Mouse (Mus musculus) heart, adult 18-20 months (tissue): Measurements from ENCODE around the gene Trim17. TPM values are rescaled to one million over a fixed set of nuclear protein-coding genes. Genes with fewer than 3 reads are reported as not detected.

Experiments used
- DNase-seq, 2 experiments: peaks; one replicate each; pipeline ENCODE4 v3.0.0; 2021 to 2022; ENCODE audit warnings: mixed read lengths in 1 of 2
- microRNA-seq, 2 experiments: library from miRNA; unstranded; fragments of <30 nt; microRNA quantifications; one replicate each; pipeline ENCODE4 v1.2.0; 2022
- total RNA-seq, 2 experiments: library from RNA; stranded (reverse); gene quantifications; 2 replicates each; pipeline ENCODE4 v1.2.3; 2021

Trim17 gene
- total RNA-seq, 2 experiments from 2014 or later, result 0.12 TPM; not detected in 1

DNA sequence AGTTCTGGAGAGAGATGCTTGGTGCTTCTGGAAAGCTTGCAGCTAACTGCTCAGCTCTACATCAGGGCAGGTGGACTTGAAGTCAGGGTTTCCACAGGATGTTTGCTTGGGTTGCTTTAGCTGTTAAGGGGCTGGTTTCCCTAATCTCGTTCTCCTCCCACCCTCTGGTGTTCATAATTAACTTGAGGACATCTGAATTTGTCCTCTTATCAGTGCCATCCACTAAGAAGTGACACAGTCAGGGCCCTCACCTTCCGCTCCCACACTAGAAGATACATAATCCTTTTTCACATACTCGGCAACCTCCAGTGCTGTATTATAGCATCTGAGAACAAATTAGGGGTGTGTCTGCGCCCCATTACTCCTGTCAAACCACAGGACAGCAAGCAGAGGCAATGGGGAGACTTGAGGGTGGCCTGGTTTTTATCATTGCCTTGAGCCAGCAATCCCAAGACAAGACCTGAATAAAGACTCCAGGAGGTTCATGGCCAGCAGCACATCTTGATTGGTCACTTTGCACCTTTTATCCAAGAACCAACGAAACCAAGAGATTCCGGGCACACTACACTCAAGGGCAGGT, 38.7 kb downstream of the Trim17 start:
- no peak for DNase-seq

GRCm38 (mm10) chr11:58994337-58994826, 39.9 kb downstream of the Trim17 start:
- DNase-seq, result no peak

GRCm38 (mm10) chr11:58995061-58995806, 40.7 kb downstream of the Trim17 start:
- DNase-seq, result no peak

- DNase-seq, result no peak
Measured at GRCm38 (mm10) chr11:58995807-58996370, 41.4 kb downstream of the Trim17 start.

DNA sequence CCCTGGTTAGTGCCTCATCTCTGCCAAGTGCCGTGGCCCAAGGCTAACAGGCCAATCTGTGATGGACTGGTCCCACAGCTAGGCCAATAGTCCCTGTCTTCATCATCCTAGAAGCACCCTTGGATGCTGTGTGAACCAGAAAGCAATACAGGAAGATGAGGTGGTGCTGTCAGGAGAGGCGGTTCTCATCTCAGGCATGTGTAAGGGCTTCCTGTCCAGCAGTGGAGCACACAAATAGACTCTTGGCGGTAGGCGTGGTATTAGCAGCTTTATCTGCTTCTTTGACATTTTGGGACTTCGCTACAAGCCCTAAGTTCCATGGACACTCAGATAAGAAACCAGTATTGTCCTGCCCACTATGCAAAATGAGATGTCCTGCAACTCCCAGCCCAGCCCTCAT, 43.1 kb downstream of the Trim17 start:
- no peak for DNase-seq

GRCm38 (mm10) chr11:58999158-58999557, 44.7 kb downstream of the Trim17 start:
- peak; percentile 74 to 91 for DNase-seq

- no peak for DNase-seq
Measured at GRCm38 (mm10) chr11:58999830-59000229, 45.3 kb downstream of the Trim17 start.

GRCm38 (mm10) chr11:59000635-59001034, 46.1 kb downstream of the Trim17 start:
- DNase-seq, result peak in 1 of 2 experiments; percentile 19

DNA sequence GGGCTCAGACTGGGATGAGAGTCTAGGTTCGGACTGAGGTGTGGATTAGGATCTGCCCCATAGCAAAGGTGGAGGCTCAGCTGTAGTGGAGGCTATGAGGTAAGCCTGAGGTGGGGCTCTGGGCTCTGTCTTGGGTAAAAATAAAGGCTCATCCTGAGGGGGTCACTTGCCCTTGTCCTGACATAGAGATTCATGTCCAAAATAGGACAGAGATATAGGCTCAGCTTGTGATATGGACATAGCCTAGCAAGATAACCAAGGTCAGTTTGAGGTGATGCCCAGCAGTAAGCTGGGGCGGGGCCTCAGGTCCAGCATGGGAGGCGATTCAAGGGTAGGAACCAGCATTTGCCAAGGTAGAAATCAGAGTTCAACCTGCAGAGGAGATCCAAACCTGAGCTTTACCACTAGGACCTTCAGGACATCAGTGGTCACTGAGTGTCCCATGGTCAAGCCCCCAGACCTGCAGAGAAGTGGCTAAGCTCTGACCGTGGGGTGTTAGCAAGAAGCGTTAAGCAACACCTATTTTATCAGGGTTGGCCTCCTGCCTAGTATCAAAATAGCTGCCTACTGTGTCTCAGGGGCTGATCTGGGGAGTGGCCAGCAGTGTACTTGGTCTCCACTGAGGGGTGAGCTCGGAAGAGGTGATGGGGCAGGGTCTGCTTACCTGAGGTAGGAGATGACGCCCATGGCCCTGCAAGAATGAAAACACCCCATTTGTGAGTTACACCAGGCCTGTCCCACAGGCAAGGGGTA, 48.0 kb downstream of the Trim17 start:
- peak; percentile 73 to 76 for DNase-seq

GRCm38 (mm10) chr11:59015052-59015451, 60.6 kb downstream of the Trim17 start:
- peak in 1 of 2 experiments; percentile 33 for DNase-seq

Small RNA genes within 50 kb of the gene (microRNA-seq; reads per million reads assigned to microRNA genes)
- gene Gm44313, result 0 reads per million in 2 experiments

Other genes starting within 250 kb of the Trim17 start
- not detected for gene Olfr318, start 230.7 kb upstream of the Trim17 start, total RNA-seq
- not detected for gene Olfr317, start 215.5 kb upstream of the Trim17 start, total RNA-seq
- gene Olfr316, start 202.0 kb upstream of the Trim17 start, total RNA-seq, result not detected
- not detected for gene Olfr315, start 181.5 kb upstream of the Trim17 start, total RNA-seq
- not detected for gene Olfr314, start 171.7 kb upstream of the Trim17 start, total RNA-seq
- gene Fam183b, start 152.7 kb upstream of the Trim17 start, total RNA-seq, result not detected
- not detected for gene Olfr313, start 139.7 kb upstream of the Trim17 start, total RNA-seq
- not detected for gene Olfr312, start 125.4 kb upstream of the Trim17 start, total RNA-seq
- not detected for gene Olfr311, start 115.4 kb upstream of the Trim17 start, total RNA-seq
- 1 to 10 TPM in 1 of 2 experiments, under 1 TPM in 1; 0.92 to 1.9 TPM for gene Gm12258, start 107.5 kb upstream of the Trim17 start, total RNA-seq
- gene 2810021J22Rik, start 87.5 kb upstream of the Trim17 start, total RNA-seq, result 1 to 10 TPM; 1.6 to 2.3 TPM
- gene Zfp39, start 50.5 kb upstream of the Trim17 start, total RNA-seq, result 1 to 10 TPM; 2.6 to 2.7 TPM
- not detected for gene Btnl10, start 36.8 kb upstream of the Trim17 start, total RNA-seq
- gene Rnf187, start 15.8 kb upstream of the Trim17 start, total RNA-seq, result 100 to 1,000 TPM; 165 to 170 TPM
- 1 to 10 TPM; 1.0 to 1.4 TPM for gene Hist3h2ba, start 5.8 kb upstream of the Trim17 start, total RNA-seq
- 10 to 100 TPM; 13.9 to 17.4 TPM for gene Hist3h2a, start within 50 bp of the Trim17 start, total RNA-seq
- gene Trim11, start 23.4 kb downstream of the Trim17 start, total RNA-seq, result 10 to 100 TPM; 15.2 to 15.4 TPM
- 100 to 1,000 TPM; 753 to 782 TPM for gene Obscn, start 181.7 kb downstream of the Trim17 start, total RNA-seq
- gene Iba57, start 209.1 kb downstream of the Trim17 start, total RNA-seq, result 10 to 100 TPM; 17.6 to 19.6 TPM
- gene Gjc2, start 228.5 kb downstream of the Trim17 start, total RNA-seq, result under 1 TPM; 0.54 to 0.77 TPM
- 100 to 1,000 TPM; 108 to 133 TPM for gene Guk1, start 237.5 kb downstream of the Trim17 start, total RNA-seq
- gene Mrpl55, start 247.8 kb downstream of the Trim17 start, total RNA-seq, result 100 to 1,000 TPM; 122 to 133 TPM